Mouse (Mus musculus): Measurements from ENCODE around the gene Src. TPM values are rescaled to one million over a fixed set of nuclear protein-coding genes. Genes with fewer than 3 reads are reported as not detected.

Gene Src
- 0.72 TPM for polyA plus RNA-seq (2017; shearing (Covaris generic))

GRCm38 (mm10) chr2:157418206-157418605, at the start of gene Src:
TSS of gene Src (plus strand) at chr2:157418444.

Other genes with a start within 250 kb of the Src start
- gene Rbl1, start 213.9 kb upstream of the Src start, polyA plus RNA-seq (2017; shearing (Covaris generic)) = 28.0 TPM
- gene Rpn2, start 139.4 kb upstream of the Src start, polyA plus RNA-seq (2017; shearing (Covaris generic)) = 242 TPM
- not detected for gene Mroh8, start 138.9 kb upstream of the Src start, polyA plus RNA-seq (2017; shearing (Covaris generic))
- not detected for gene Ghrh, start 70.9 kb upstream of the Src start, polyA plus RNA-seq (2017; shearing (Covaris generic))
- gene Manbal, start 50.9 kb upstream of the Src start, polyA plus RNA-seq (2017; shearing (Covaris generic)) = 56.7 TPM
- gene Nnat, start 141.6 kb downstream of the Src start, polyA plus RNA-seq (2017; shearing (Covaris generic)) = 0.52 TPM
- 23.2 TPM for gene Blcap, start 152.8 kb downstream of the Src start, polyA plus RNA-seq (2017; shearing (Covaris generic))

Measured in CD4-positive, CD25-positive, alpha-beta regulatory T cell, adult 9 weeks (primary cell).